Mouse (Mus musculus): ENCODE data around the gene Prm3. TPM values are rescaled to one million over a fixed set of nuclear protein-coding genes. Genes with fewer than 3 reads are reported as not detected.

Gene Prm3
- polyA plus RNA-seq, 1 experiment from 2014 or later, result not detected

DNA sequence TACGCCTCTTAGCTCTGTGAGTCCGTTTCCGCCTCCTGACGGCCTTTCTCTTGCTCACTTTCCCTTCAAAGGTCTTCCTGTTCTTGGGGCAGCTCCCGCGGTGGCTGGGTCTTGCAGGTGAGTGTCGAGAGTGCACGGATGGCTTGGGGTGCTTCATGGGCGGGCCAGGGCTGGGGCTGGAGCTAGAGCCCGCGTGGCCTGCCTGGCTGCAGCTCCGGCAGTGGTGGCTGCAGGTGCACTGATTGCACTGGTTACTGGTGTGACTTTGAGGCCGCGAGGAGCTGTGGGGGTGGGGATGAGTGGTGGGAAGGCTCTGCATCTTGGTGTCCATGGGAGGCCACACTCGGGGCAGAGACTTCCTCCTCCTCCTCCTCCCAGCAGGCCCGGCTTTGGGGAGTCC lies 2.4 kb downstream of the Prm3 start, which contains the start of gene Tnp2:
TSS of gene Tnp2 (minus strand) at position 390 of the 400 bp plus-strand sequence.
- Histone ChIP-seq H3K4me3 (replicated peaks) (no peak within 1 kb of the TSS), H3K4me1 (peaks cover 17% of the 10 kb centered on the region), H3K4me2 (no peak within 1 kb of the TSS), H3K9ac (no peak within 1 kb of the TSS), H3K27me3 (replicated peaks) (no peaks in the 10 kb centered on the region), H3K9me3 (no peaks in the 10 kb centered on the region), H3K36me3 (no peaks in the 10 kb centered on the region), H3K27ac (no peak within 1 kb of the TSS)
- ATAC-seq (ENCODE audit: insufficient read depth, low FRiP score, low read depth), result no peak
- WGBS, result 46% methylated on average over 16 of the region's 16 CpGs

- Histone ChIP-seq H3K9me3 (no peaks in the 10 kb centered on the region), H3K4me1 (peaks cover 23% of the 10 kb centered on the region), H3K36me3 (no peaks in the 10 kb centered on the region), H3K4me3 (replicated peaks) (no peak overlapping the region), H3K4me2 (no peak overlapping the region), H3K9ac (no peak overlapping the region), H3K27me3 (replicated peaks) (no peaks in the 10 kb centered on the region), H3K27ac (no peak overlapping the region)
- WGBS, result 72% methylated on average over 7 of the region's 7 CpGs
- no peak for ATAC-seq (ENCODE audit: insufficient read depth, low FRiP score, low read depth)
These were observed 3.1 kb downstream of the Prm3 start for GRCm38 (mm10) chr16:10787548-10788058.

- Histone ChIP-seq H3K4me1 (peaks cover 30% of the 10 kb centered on the region), H3K9me3 (no peaks in the 10 kb centered on the region), H3K27ac (peak overlapping the region; percentile 100), H3K27me3 (replicated peaks) (no peaks in the 10 kb centered on the region), H3K9ac (no peak overlapping the region), H3K36me3 (no peaks in the 10 kb centered on the region), H3K4me2 (peak overlapping the region; percentile 96), H3K4me3 (replicated peaks) (peak overlapping the region; percentile 76; the same call in 1 of the 2 replicates)
- no peak for ATAC-seq (ENCODE audit: insufficient read depth, low FRiP score, low read depth)
- WGBS, result 45% methylated on average over 4 of the region's 4 CpGs
These were observed 3.7 kb downstream of the Prm3 start for GRCm38 (mm10) chr16:10786782-10787547.

- H3K4me2 ChIP-seq, result peak overlapping the region; percentile 96
- H3K4me1 ChIP-seq, result peaks cover 36% of the 10 kb centered on the region
- peak overlapping the region; percentile 66; the same call in 1 of the 2 replicates for H3K9ac ChIP-seq
- H3K27ac ChIP-seq, result peak overlapping the region; percentile 100
- ATAC-seq (ENCODE audit: insufficient read depth, low FRiP score, low read depth), result peak; percentile 41
- peak overlapping the region; percentile 76 for H3K4me3 ChIP-seq (replicated peaks)
- H3K9me3 ChIP-seq, result no peaks in the 10 kb centered on the region
- H3K27me3 ChIP-seq (replicated peaks), result no peaks in the 10 kb centered on the region
- H3K36me3 ChIP-seq, result no peaks in the 10 kb centered on the region
- WGBS, result 1% methylated on average over 9 of the region's 9 CpGs
These were observed 4.4 kb downstream of the Prm3 start for GRCm38 (mm10) chr16:10786288-10786687.

DNA sequence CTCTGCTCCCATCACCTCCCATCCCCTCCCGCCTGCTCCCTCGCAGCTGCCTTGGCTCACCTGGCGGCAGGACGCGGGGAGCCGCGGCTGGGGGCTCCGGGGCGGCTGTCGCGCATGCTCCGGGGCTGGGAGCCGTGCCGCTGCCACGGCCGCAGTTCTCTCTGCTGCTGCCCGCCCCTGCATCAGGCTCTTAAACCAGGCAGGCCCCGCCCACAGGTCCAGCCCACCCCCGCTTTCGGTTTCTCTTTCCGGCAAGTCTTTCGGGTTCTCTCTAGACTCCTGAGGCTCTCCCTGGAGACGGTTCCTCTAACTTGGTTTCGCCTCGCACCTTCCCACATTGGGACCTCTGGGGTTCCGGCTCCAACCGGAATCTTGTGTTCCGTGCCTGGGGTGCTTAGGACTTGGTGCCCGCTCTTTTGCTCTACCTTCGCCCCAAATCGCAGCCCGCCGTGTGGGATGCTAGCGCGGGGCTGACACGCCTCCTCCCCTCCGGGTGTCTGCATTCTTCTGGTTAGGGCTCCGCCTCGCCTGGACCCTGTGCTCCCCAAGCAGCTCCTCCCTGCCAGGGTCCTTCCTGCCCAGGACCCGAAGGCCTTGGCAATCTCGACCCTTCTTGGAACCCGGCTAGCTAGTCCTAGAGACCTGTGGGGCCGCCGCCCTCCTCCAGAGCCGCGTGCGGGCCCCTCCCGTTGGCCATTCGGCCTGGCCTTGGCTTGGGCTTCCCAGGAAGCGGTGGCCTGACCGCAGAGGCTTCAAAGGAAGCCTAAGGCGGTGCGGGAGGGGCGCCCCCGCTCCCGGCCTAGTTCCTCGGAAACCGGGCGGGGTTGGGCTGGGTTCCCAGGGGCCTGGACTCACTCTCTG lies 5.1 kb downstream of the Prm3 start, which contains the start of gene Socs1:
TSS of gene Socs1 (minus strand) at position 166 of the 861 bp plus-strand sequence.
- Histone ChIP-seq H3K4me1 (peaks cover 41% of the 10 kb centered on the region), H3K9ac (peak within 1 kb of the TSS; percentile 66), H3K36me3 (no peaks in the 10 kb centered on the region), H3K27me3 (replicated peaks) (no peaks in the 10 kb centered on the region), H3K9me3 (no peaks in the 10 kb centered on the region), H3K4me3 (replicated peaks) (peak within 1 kb of the TSS; percentile 76), H3K4me2 (peak within 1 kb of the TSS; percentile 96), H3K27ac (peak within 1 kb of the TSS; percentile 100)
- ATAC-seq (ENCODE audit: insufficient read depth, low FRiP score, low read depth), result peak; percentile 81
- WGBS, result under 1% methylated on average over 51 of the region's 59 CpGs

DNA sequence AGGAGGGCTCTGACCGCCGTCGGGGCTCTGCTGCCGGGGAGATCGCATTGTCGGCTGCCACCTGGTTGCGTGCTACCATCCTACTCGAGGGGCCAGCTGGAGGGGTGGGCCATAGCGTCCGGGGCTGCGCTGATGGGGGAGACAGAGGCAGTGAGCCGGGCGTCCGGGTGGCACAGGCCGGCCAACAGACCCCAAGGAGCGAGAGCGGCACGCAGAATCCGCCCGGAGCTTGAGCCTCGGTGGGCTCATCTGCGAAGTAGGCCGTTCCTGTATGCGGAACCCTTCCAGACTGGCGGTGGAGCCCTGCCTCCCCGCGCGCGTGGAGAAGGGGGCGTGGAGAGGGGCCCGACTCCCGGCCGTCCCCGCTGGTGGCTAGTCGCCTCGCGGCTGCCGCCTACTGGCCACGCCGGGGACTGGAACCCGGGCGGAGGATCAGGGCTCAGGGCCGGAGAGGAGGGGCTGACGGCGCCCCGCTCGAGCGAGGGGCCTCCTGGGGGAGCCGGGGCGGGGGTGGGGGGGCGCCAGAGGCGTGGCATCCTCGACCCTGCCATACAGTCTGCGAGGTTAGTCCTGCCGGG lies 5.8 kb downstream of the Prm3 start:
- Histone ChIP-seq H3K27me3 (replicated peaks) (no peaks in the 10 kb centered on the region), H3K27ac (peak overlapping the region; percentile 100), H3K9me3 (no peaks in the 10 kb centered on the region), H3K4me3 (replicated peaks) (peak overlapping the region; percentile 76), H3K4me1 (peaks cover 47% of the 10 kb centered on the region), H3K36me3 (no peaks in the 10 kb centered on the region), H3K9ac (peak overlapping the region; percentile 66), H3K4me2 (peak overlapping the region; percentile 96)
- ATAC-seq (ENCODE audit: insufficient read depth, low FRiP score, low read depth), result peak; percentile 65
- WGBS, result 0% methylated on average over 47 of the region's 55 CpGs

GRCm38 (mm10) chr16:10783883-10784792 lies 6.6 kb downstream of the Prm3 start:
- peaks cover 47% of the 10 kb centered on the region for H3K4me1 ChIP-seq

DNA sequence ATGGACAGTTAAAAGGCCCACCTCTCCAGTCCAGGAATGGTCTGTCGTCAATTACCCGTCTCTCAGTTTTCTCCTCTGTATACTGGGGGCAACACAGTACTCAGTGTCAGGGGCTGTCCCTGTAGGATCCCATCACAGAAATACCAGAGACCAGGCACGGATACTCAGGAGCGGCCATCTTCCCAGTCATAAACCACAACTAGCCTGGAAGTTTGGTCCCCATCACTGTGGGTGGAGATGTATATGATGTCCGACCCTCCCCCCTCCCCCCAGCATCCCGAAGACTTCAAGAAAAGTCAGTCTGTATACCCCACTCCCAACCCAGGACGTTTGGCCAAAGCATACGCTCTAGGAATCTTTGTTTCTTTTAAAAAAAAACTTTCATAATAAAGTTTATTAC lies 7.3 kb downstream of the Prm3 start:
- peak overlapping the region; percentile 96 for H3K4me2 ChIP-seq
- ATAC-seq (ENCODE audit: insufficient read depth, low FRiP score, low read depth), result no peak
- 40% methylated on average over 8 of the region's 8 CpGs for WGBS
- H3K36me3 ChIP-seq, result no peaks in the 10 kb centered on the region
- peak overlapping the region; percentile 76 for H3K4me3 ChIP-seq (replicated peaks)
- H3K27ac ChIP-seq, result no peak overlapping the region
- H3K4me1 ChIP-seq, result peaks cover 47% of the 10 kb centered on the region
- no peaks in the 10 kb centered on the region for H3K9me3 ChIP-seq
- no peaks in the 10 kb centered on the region for H3K27me3 ChIP-seq (replicated peaks)
- no peak overlapping the region for H3K9ac ChIP-seq

More at GRCm38 (mm10) chr16:10783883-10784792, 6.6 kb downstream of the Prm3 start:
- peak overlapping the region; percentile 66 for H3K9ac ChIP-seq
- H3K4me3 ChIP-seq (replicated peaks), result peak overlapping the region; percentile 76
- peak overlapping the region; percentile 100 for H3K27ac ChIP-seq
- no peaks in the 10 kb centered on the region for H3K36me3 ChIP-seq
- 2% methylated on average over 81 of the region's 81 CpGs for WGBS
- H3K27me3 ChIP-seq (replicated peaks), result no peaks in the 10 kb centered on the region
- H3K9me3 ChIP-seq, result no peaks in the 10 kb centered on the region
- ATAC-seq (ENCODE audit: insufficient read depth, low FRiP score, low read depth), result no peak
- peak overlapping the region; percentile 96 for H3K4me2 ChIP-seq

GRCm38 (mm10) chr16:10783152-10783434 lies 7.6 kb downstream of the Prm3 start:
- Histone ChIP-seq H3K4me1 (peaks cover 47% of the 10 kb centered on the region), H3K27ac (no peak overlapping the region), H3K27me3 (replicated peaks) (no peaks in the 10 kb centered on the region), H3K4me2 (peak overlapping the region; percentile 96), H3K9me3 (no peaks in the 10 kb centered on the region), H3K9ac (no peak overlapping the region), H3K36me3 (no peaks in the 10 kb centered on the region), H3K4me3 (replicated peaks) (peak overlapping the region; percentile 76)
- no peak for ATAC-seq (ENCODE audit: insufficient read depth, low FRiP score, low read depth)
- 4% methylated on average over 1 of the region's 1 CpGs for WGBS

DNA sequence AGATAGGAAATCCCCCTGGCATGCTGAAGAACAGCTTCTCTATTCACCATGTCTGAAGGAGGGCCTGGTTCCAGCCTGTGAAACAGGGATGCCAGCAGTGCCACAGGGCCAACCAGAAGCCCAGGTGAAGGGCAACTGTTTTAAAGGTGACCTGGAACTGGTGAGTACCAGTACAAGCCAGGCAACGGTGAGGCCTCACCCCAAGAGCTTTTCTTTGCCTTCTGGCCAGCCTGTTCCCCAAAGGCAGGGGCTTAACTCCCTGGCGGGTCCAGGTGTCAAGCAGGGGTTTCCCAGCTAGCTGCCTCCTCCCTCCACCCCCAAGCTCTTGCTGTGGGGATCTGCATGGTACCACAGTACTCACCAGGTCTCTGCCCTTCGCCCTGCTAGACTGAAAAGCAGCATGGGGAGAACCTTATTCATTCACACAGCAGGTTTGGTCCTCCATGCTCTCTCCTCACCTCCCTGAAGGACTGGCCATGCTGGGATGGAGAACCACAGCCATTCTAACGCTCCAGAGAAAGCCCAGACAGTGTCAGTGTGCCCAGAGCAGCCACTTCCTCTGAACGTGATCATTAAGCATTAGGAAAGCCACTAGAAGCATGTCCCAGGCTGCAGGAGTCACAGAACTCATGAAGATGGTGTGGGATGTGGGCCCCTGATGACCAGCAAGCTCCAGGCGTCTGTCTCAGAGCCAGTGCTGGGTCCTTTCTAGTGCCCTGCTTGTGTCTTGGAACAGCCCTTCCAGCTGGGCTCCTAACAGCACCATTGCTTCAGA lies 8.2 kb downstream of the Prm3 start:
- peak overlapping the region; percentile 76 for H3K4me3 ChIP-seq (replicated peaks)
- no peaks in the 10 kb centered on the region for H3K36me3 ChIP-seq
- peaks cover 47% of the 10 kb centered on the region for H3K4me1 ChIP-seq
- H3K9ac ChIP-seq, result no peak overlapping the region; the same call in 1 of the 2 replicates
- WGBS, result 38% methylated on average over 6 of the region's 6 CpGs
- no peak for ATAC-seq (ENCODE audit: insufficient read depth, low FRiP score, low read depth)
- H3K27me3 ChIP-seq (replicated peaks), result no peaks in the 10 kb centered on the region
- no peaks in the 10 kb centered on the region for H3K9me3 ChIP-seq
- H3K27ac ChIP-seq, result peak overlapping the region; percentile 40
- H3K4me2 ChIP-seq, result peak overlapping the region; percentile 96

All from stomach, embryonic 15.5 days (tissue).